Mouse (Mus musculus) mesoderm, embryonic 11.5 days (tissue): ENCODE results near the gene Kcnk15.

ENCODE experiments used
- DNase-seq: peaks from one replicate; pipeline ENCODE4 v3.0.0-alpha.2; 2012; ENCODE audit warnings: low read depth, low spot score

The Kcnk15 gene

GRCm38 (mm10) chr2:163853461-163853901 lies at the start of gene Kcnk15:
Gene Kcnk15, plus strand, starts transcription at chr2:163853651.
- DNase-seq: peak; percentile 23

- no peak for DNase-seq
These were observed 49.6 kb upstream of the Kcnk15 start for GRCm38 (mm10) chr2:163803838-163804237.

GRCm38 (mm10) chr2:163809166-163809565 lies 44.3 kb upstream of the Kcnk15 start:
- no peak for DNase-seq

GRCm38 (mm10) chr2:163809704-163810103 lies 43.7 kb upstream of the Kcnk15 start:
- no peak for DNase-seq

GRCm38 (mm10) chr2:163813077-163813476 lies 40.4 kb upstream of the Kcnk15 start:
- no peak for DNase-seq

GRCm38 (mm10) chr2:163814739-163815465 lies 38.5 kb upstream of the Kcnk15 start:
- DNase-seq: no peak

GRCm38 (mm10) chr2:163820607-163821006 lies 32.8 kb upstream of the Kcnk15 start, which contains the start of gene Ccn5:
Gene Ccn5, plus strand, starts transcription at chr2:163820861.
- DNase-seq: no peak

- peak; percentile 49 for DNase-seq
These were observed 30.2 kb upstream of the Kcnk15 start for GRCm38 (mm10) chr2:163823248-163823647.

GRCm38 (mm10) chr2:163823771-163824170 lies 29.7 kb upstream of the Kcnk15 start:
- peak; percentile 66 for DNase-seq

GRCm38 (mm10) chr2:163825861-163826260 lies 27.6 kb upstream of the Kcnk15 start:
- no peak for DNase-seq

GRCm38 (mm10) chr2:163826494-163826893 lies 27.0 kb upstream of the Kcnk15 start:
- DNase-seq: no peak

- no peak for DNase-seq
These were observed 22.3 kb upstream of the Kcnk15 start for GRCm38 (mm10) chr2:163831163-163831562.

- DNase-seq: peak; percentile 90
These were observed 15.4 kb upstream of the Kcnk15 start for GRCm38 (mm10) chr2:163838043-163838442.

GRCm38 (mm10) chr2:163839519-163839918 lies 13.9 kb upstream of the Kcnk15 start:
- DNase-seq: no peak

- DNase-seq: peak; percentile 13
These were observed 11.4 kb upstream of the Kcnk15 start for GRCm38 (mm10) chr2:163842043-163842442.

GRCm38 (mm10) chr2:163857233-163857632 lies 3.8 kb downstream of the Kcnk15 start:
- DNase-seq: no peak

- DNase-seq: peak; percentile 59
These were observed 5.0 kb downstream of the Kcnk15 start for GRCm38 (mm10) chr2:163858254-163858947.

- no peak for DNase-seq
These were observed 11.9 kb downstream of the Kcnk15 start for GRCm38 (mm10) chr2:163865311-163865710.

GRCm38 (mm10) chr2:163866061-163866460 lies 12.6 kb downstream of the Kcnk15 start:
- DNase-seq: no peak

- DNase-seq: no peak
These were observed 16.3 kb downstream of the Kcnk15 start for GRCm38 (mm10) chr2:163869783-163870182.

- DNase-seq: no peak
These were observed 17.8 kb downstream of the Kcnk15 start for GRCm38 (mm10) chr2:163871266-163871665.

- DNase-seq: no peak
These were observed 18.5 kb downstream of the Kcnk15 start for GRCm38 (mm10) chr2:163871906-163872305.

GRCm38 (mm10) chr2:163874877-163875276 lies 21.4 kb downstream of the Kcnk15 start:
- no peak for DNase-seq
